Mouse (Mus musculus) midbrain, postnatal 0 days (tissue): ENCODE results near the gene Stard13. TPM values are rescaled to one million over a fixed set of nuclear protein-coding genes. Genes with fewer than 3 reads are reported as not detected.

Experiments used
- ATAC-seq: fragments of 200-750 bp; cut with Nextera tagmentation; 2 replicates; pipeline ENCODE4 v1.8.0; 2017; ENCODE audit warnings: moderate number of reproducible peaks, mild to moderate bottlenecking, moderate TSS enrichment, moderate library complexity; ENCODE audit not compliant: low FRiP score
- DNase-seq: peaks from one replicate; pipeline ENCODE4 v3.0.0-alpha.2; 2015; ENCODE audit warnings: low spot score
- H3K27ac ChIP-seq: fragments of 300-500 bp; sonication (generic); 2 replicates; pipeline ENCODE4 v1.5.1; 2014; ENCODE audit warnings: low read depth, mild to moderate bottlenecking, low read length, mixed read lengths
- H3K27me3 ChIP-seq: fragments of 300-500 bp; sonication (generic); 2 replicates; pipeline ENCODE4 v1.6.1; 2014; ENCODE audit warnings: low read length, control low read depth, mixed read lengths; ENCODE audit not compliant: insufficient read depth
- H3K36me3 ChIP-seq: fragments of 300-500 bp; sonication (generic); 2 replicates; pipeline ENCODE4 v1.6.1; 2014; ENCODE audit warnings: low read length, control low read depth, mixed read lengths; ENCODE audit not compliant: insufficient read depth
- H3K4me1 ChIP-seq: fragments of 300-500 bp; sonication (generic); 2 replicates; pipeline ENCODE4 v1.6.1; 2014; ENCODE audit warnings: mild to moderate bottlenecking, control low read depth, antibody characterized with exemption, low read length, mixed read lengths; ENCODE audit not compliant: insufficient read depth
- H3K4me2 ChIP-seq: fragments of 300-500 bp; sonication (generic); 2 replicates; pipeline ENCODE4 v1.6.1; 2014; ENCODE audit warnings: low read depth, mild to moderate bottlenecking, low read length, mixed read lengths; ENCODE audit not compliant: poor library complexity, severe bottlenecking
- H3K4me3 ChIP-seq: fragments of 300-500 bp; sonication (generic); 2 replicates; pipeline ENCODE4 v1.5.1; 2014; ENCODE audit warnings: low read depth, mild to moderate bottlenecking, low read length, moderate library complexity
- H3K9ac ChIP-seq: fragments of 300-500 bp; sonication (generic); replicated peaks from 2 replicates; pipeline ENCODE4 v1.6.1; 2014; ENCODE audit warnings: mild to moderate bottlenecking, low read length, moderate library complexity, mixed read lengths; ENCODE audit not compliant: poor library complexity, severe bottlenecking
- H3K9me3 ChIP-seq: fragments of 300-500 bp; sonication (generic); 2 replicates; pipeline ENCODE4 v1.6.1; 2016; ENCODE audit warnings: low read length, control low read depth
- CTCF ChIP-seq: IDR thresholded peaks from 2 replicates; pipeline ENCODE4 v1.5.1; 2016; ENCODE audit warnings: antibody characterized with exemption, mild to moderate bottlenecking
- WGBS: fragments of 180-500 bp; shearing (Covaris S2); extraction: QIAGEN DNeasy Blood & Tissue Kit; methylation state at CpG from one replicate; pipeline ENCODE4 v1.1.7; 2014; 5-methylcytosine and 5-hydroxymethylcytosine counted together
- polyA plus RNA-seq: library from polyadenylated mRNA; unstranded; fragments of >200 nt; fragmentation: Nextera tagmentation; extraction: Ambion mirVana; gene quantifications from 2 replicates; pipeline ENCODE4 v1.2.1, GENCODE M21; 2015
- total RNA-seq: library from RNA; depleted of rRNA; stranded (reverse); fragments of >200 nt; gene quantifications from 2 replicates; pipeline ENCODE4 v1.2.3, GENCODE M21; 2014

Gene Stard13
- total and polyA plus RNA-seq, 2 experiments from 2014 or later: 2.1 to 27.2 TPM

DNA sequence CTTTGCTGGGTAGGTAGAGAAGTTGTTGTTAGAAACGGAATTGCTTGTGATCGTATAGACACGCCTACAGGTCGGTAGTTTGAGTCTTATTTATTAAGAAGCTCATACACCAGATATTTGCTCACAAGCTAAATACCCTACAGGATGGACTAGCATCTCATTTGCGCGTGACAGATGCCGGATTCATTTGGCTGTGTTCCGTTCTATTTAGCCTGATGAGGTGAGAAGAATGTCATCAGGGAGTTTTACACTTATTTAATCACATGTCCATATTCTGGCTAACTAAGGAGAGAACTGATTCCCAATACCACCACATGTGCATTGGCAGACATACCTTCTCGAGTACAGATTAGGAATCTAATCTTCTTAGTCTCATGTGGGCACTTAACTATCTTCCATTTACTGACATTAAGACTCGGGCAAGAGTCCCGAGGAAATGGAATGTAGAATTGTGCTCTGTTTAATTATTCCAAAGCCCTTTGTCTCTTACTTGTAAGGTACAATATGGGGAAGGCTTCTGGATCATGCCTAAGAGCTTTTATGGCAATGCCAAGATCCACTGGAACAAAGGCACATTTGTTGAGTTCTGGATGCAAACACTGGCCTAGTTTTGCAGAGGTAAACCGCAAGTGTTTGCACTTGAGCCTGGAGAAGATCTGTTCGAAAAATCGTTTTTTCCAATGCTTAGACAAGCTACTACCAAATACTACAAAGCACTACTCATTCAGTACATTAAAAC is 33.4 kb upstream of the Stard13 start:
- no peaks in the 10 kb centered on the region for H3K4me1 ChIP-seq
- H3K4me2 ChIP-seq: no peak overlapping the region
- no peak for TF ChIP-seq CTCF
- no peak for ATAC-seq
- WGBS: 74% methylated on average over 14 of the region's 14 CpGs
- H3K27me3 ChIP-seq: no peaks in the 10 kb centered on the region
- no peaks in the 10 kb centered on the region for H3K36me3 ChIP-seq
- DNase-seq: peak; percentile 32
- H3K9ac ChIP-seq: no peak overlapping the region
- H3K27ac ChIP-seq: no peak overlapping the region
- H3K4me3 ChIP-seq: no peak overlapping the region
- H3K9me3 ChIP-seq: no peaks in the 10 kb centered on the region

DNA sequence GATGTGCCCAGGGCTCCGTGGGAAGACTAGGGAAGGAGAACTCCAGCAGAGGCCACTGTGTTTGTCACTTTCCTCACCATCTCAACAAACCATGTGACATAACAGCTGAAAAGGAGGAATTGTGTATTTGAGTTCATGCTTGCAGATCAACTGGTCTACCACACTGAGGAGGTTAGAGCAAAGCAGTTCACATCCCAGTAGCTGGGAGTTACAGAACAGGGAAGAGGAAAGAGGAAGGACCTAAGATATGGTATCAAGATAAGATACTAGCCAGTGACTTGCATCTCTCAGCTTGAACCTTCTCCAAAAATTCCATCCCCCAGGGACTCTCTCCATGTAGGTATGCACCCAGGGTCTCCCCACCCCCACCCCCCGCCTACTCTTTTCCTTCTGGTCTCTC is 27.9 kb upstream of the Stard13 start:
- no peak overlapping the region for H3K4me3 ChIP-seq
- no peak overlapping the region for H3K4me2 ChIP-seq
- DNase-seq: no peak
- no peaks in the 10 kb centered on the region for H3K9me3 ChIP-seq
- H3K27me3 ChIP-seq: no peaks in the 10 kb centered on the region
- 84% methylated on average over 2 of the region's 2 CpGs for WGBS
- no peak overlapping the region for H3K27ac ChIP-seq
- H3K4me1 ChIP-seq: no peaks in the 10 kb centered on the region
- no peaks in the 10 kb centered on the region for H3K36me3 ChIP-seq
- no peak for TF ChIP-seq CTCF
- H3K9ac ChIP-seq: no peak overlapping the region
- ATAC-seq: no peak

DNA sequence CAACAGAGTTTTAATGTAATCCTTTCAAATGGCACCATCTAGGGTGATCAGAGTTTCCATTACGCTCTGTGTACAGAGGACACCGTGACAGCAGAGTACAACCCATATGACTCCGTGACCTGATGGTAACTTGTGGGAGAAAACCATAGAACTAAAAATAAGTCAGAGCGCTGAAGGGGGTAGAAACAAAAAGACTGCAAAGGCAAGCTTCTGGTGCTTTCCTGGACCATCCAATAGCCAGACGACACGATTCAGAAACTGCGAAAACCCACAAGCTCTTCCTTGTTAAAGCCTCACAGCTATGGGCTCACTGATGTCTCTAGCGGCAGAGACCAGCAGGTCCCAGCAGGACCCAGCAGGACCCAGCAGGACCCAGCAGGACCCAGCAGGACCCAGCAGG is 18.6 kb upstream of the Stard13 start:
- Histone ChIP-seq H3K4me1 (no peaks in the 10 kb centered on the region), H3K4me3 (no peak overlapping the region), H3K4me2 (no peak overlapping the region), H3K36me3 (no peaks in the 10 kb centered on the region), H3K27ac (no peak overlapping the region), H3K27me3 (no peaks in the 10 kb centered on the region), H3K9me3 (no peaks in the 10 kb centered on the region), H3K9ac (no peak overlapping the region)
- TF ChIP-seq CTCF: peak; percentile 59
- ATAC-seq (no peak), DNase-seq (peak; percentile 33)
- WGBS: 52% methylated on average over 8 of the region's 8 CpGs

DNA sequence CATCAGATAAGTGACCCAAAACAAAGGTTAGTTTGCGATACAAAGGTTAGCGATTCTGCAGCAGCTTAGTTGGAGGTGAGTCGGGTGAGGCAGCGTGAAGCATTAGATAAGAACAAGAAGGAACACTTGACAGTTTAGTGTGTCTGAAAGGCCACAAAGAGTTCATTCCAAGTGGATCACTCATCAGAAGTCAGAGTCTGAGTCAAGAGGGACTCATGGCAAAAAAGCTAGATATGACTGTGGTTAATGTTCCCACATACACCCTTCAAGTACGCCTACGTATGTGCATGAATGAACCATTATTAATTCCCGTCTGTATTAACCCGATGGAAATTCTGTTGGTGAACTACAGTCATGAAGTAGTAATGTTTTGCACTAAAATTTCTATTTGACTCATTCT is 18.0 kb upstream of the Stard13 start:
- no peaks in the 10 kb centered on the region for H3K4me1 ChIP-seq
- ATAC-seq: no peak
- DNase-seq: no peak
- H3K36me3 ChIP-seq: no peaks in the 10 kb centered on the region
- no peak overlapping the region for H3K4me3 ChIP-seq
- no peak for TF ChIP-seq CTCF
- no peak overlapping the region for H3K27ac ChIP-seq
- H3K9me3 ChIP-seq: no peaks in the 10 kb centered on the region
- WGBS: 95% methylated on average over 8 of the region's 8 CpGs
- H3K27me3 ChIP-seq: no peaks in the 10 kb centered on the region
- no peak overlapping the region for H3K4me2 ChIP-seq
- no peak overlapping the region for H3K9ac ChIP-seq

DNA sequence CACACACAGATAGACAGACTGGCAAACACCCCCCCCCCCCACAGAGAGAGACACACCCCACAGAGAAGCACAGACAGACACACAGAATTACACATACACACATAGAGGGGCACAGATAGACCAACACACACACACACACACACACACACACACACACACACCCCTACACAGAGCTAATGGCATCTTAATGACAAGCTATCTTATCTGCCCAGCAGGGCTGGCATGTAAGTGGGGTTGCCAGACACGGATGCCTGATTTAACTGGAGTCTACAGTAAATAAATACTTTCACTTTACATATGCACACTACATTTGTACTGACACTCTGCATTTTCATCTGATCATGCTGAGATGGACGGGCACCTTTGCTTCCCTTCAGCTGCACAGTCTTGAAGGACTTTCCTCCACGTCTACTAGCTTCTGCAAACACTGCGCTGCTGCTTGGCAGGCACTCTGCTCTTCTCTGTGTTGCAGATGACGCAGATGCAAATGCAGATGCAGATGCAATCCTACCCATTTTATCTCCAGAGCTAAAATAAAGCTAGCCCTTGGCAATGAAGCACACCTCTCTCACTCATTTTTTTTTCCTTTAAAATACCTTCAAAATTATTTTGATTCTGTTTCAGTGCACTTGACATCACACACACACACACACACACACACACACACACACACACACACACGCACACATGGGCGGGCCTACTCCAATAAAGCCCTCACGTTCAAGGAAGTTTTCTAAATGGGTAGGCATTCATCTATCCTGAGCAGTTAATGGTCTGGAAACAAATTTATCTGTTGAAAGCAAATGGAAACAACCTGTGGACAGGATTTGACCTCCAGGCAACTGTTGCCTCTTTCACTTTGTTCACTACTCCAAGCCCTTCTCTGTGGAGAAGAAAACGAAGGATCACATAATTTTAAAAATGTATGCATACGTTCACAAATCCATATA is 15.3 kb upstream of the Stard13 start:
- 73% methylated on average over 10 of the region's 10 CpGs for WGBS
- H3K27ac ChIP-seq: no peak overlapping the region
- H3K4me2 ChIP-seq: no peak overlapping the region
- H3K27me3 ChIP-seq: no peaks in the 10 kb centered on the region
- H3K4me3 ChIP-seq: no peak overlapping the region
- ATAC-seq (no peak), DNase-seq (no peak)
- no peaks in the 10 kb centered on the region for H3K4me1 ChIP-seq
- TF ChIP-seq CTCF: no peak
- no peaks in the 10 kb centered on the region for H3K36me3 ChIP-seq
- H3K9ac ChIP-seq: no peak overlapping the region
- no peaks in the 10 kb centered on the region for H3K9me3 ChIP-seq

DNA sequence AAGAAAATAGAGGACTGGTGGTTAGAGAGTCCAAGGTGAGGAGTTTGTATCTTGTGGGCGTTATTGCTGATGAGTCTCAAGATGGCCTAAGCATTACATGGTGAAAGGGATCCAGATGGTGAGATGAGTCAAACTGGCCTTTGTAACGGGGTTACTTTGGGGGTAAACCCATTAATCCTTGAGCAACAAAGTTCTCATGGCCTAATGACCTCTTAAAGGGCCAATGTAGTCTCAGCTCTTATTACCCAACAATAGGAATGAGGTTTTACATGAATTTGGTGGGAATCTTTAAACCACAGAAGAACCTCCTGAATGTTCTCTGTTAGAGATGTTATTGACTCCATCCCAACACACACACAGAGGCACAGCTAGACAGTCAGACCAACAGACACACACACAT is 14.4 kb upstream of the Stard13 start:
- no peak overlapping the region for H3K4me3 ChIP-seq
- no peak overlapping the region for H3K9ac ChIP-seq
- H3K9me3 ChIP-seq: no peaks in the 10 kb centered on the region
- no peak overlapping the region; the same call in 1 of the 2 replicates for H3K27ac ChIP-seq
- TF ChIP-seq CTCF: no peak
- H3K4me1 ChIP-seq: no peaks in the 10 kb centered on the region
- H3K27me3 ChIP-seq: no peaks in the 10 kb centered on the region
- WGBS: 70% methylated on average over 2 of the region's 2 CpGs
- H3K4me2 ChIP-seq: no peak overlapping the region
- ATAC-seq (no peak), DNase-seq (no peak)
- H3K36me3 ChIP-seq: no peaks in the 10 kb centered on the region
